In the genomic region with DNA sequence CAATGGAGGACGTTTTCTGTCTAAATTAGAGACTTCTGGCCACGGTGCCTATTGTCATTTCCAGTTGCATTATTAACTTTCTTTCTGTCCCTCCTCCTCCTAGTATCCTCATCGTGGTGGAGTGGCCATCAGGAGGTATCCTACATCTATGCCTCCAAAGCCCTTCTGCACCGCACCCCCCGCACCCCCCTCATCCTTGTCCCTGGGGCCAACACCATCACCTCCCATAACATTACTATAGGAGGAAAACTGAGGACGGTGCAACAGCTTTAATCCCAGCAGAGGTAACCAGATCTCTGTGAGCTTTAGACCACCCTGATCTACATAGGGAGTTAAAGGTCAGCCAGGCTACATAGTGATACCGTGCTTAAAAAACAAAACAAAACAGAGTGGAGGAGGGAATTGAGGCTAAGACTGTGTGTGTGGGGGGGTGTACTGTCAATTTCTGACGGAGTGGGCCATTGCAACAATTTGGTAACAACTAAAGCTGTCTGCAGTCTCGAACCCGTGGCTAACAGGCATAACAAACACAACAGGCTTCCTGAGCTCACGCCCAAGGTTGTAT, we compare ENCODE assay signal across 8 mouse cellular contexts. TPM values are rescaled to one million over a fixed set of nuclear protein-coding genes. Genes with fewer than 3 reads are reported as not detected.
DNase-seq lines count a peak whose midpoint lies in the region; ATAC-seq and TF ChIP-seq lines count a peak whose summit lies in the region.

No protein-coding gene starts in this region.

- H3K36me3 ChIP-seq in liver, embryonic 12.5 days, result peaks cover 32% of the 10 kb centered on the region

- WGBS in liver, embryonic 12.5 days (ENCODE audit: insufficient replicate concordance), result 60% methylated on average over 11 of the region's 11 CpGs

- no peak for TF ChIP-seq CTCF in gastrocnemius, adult 2 months (IDR thresholded peaks at IDR 0.05)

- peaks cover 19% of the 10 kb centered on the region for H3K4me1 ChIP-seq in liver, embryonic 12.5 days

- DNase-seq in gastrocnemius, adult 2 months, result no peak
- DNase-seq in gastrocnemius, postnatal 36 days, result no peak
- DNase-seq in thymus, postnatal 4 days, result peak; percentile 42
- no peak for DNase-seq in thymus, adult 18-20 months
- no peak for DNase-seq in right cerebral cortex, postnatal 4 days
- no peak for DNase-seq in cerebellum, adult 18-20 months
- no peak for DNase-seq in kidney, adult 8-10 months

- H3K4me3 ChIP-seq in gastrocnemius, adult 2 months, result peak overlapping the region; percentile 92
- H3K4me3 ChIP-seq in liver, embryonic 12.5 days, result peak overlapping the region; percentile 92

- H3K9ac ChIP-seq in liver, embryonic 12.5 days, result peak overlapping the region; percentile 71

- peak overlapping the region; percentile 95 for H3K27ac ChIP-seq in gastrocnemius, adult 2 months
- H3K27ac ChIP-seq in liver, embryonic 12.5 days, result peak overlapping the region; percentile 79

- peak; percentile 16; the same call in 1 of the 2 replicates for ATAC-seq in liver, embryonic 12.5 days

- peak overlapping the region; percentile 89 for H3K4me2 ChIP-seq in liver, embryonic 12.5 days

- H3K27me3 ChIP-seq in liver, embryonic 12.5 days (replicated peaks), result no peaks in the 10 kb centered on the region

- no peaks in the 10 kb centered on the region for H3K9me3 ChIP-seq in liver, embryonic 12.5 days (replicated peaks)

- intact Hi-C loops in gastrocnemius, adult 2 months (cut with DNase I), result no loop called here
- intact Hi-C loops in gastrocnemius, postnatal 36 days (cut with DNase I), result no loop called here

RNA-seq across cellular contexts. Expression of gene Cox5b, which starts 0.5 kb away (rescaled TPM):
- 1,000 to 10,000 TPM; 1,153 to 1,545 TPM for total RNA-seq in gastrocnemius, adult 2 months (2021)
- total RNA-seq in gastrocnemius, postnatal 36 days (2021), result 1,000 to 10,000 TPM; 1,244 to 1,300 TPM
- polyA plus RNA-seq in liver, embryonic 12.5 days (2016; fragmentation: Nextera tagmentation; extraction: Ambion mirVana), result 527 and 538 TPM in 2 replicates

RNA-seq across cellular contexts. Expression of gene Fam178b, which starts 7.8 kb away (rescaled TPM):
- under 1 TPM in 1 of 2 experiments, not detected in 1; 0.48 TPM for total RNA-seq in gastrocnemius, adult 2 months (2021)
- 1 to 10 TPM in 1 of 2 experiments, not detected in 1; 1.2 TPM for total RNA-seq in gastrocnemius, postnatal 36 days (2021)
- 0.20 TPM in 1 of 2 replicates, not detected in the other for polyA plus RNA-seq in liver, embryonic 12.5 days (2016; fragmentation: Nextera tagmentation; extraction: Ambion mirVana)

RNA-seq across cellular contexts. Expression of gene 4933424G06Rik, which starts 19.2 kb away (rescaled TPM):
- total RNA-seq in gastrocnemius, adult 2 months (2021), result 1 to 10 TPM in 1 of 2 experiments, under 1 TPM in 1; 0.51 to 1.5 TPM
- under 1 TPM in 1 of 2 experiments, not detected in 1; 0.49 TPM for total RNA-seq in gastrocnemius, postnatal 36 days (2021)
- polyA plus RNA-seq in liver, embryonic 12.5 days (2016; fragmentation: Nextera tagmentation; extraction: Ambion mirVana), result 0.11 TPM in 1 of 2 replicates, not detected in the other

RNA-seq across cellular contexts. Expression of gene Actr1b, which starts 23.5 kb away (rescaled TPM):
- total RNA-seq in gastrocnemius, adult 2 months (2021), result 100 to 1,000 TPM; 120 to 155 TPM
- total RNA-seq in gastrocnemius, postnatal 36 days (2021), result 100 to 1,000 TPM; 117 to 148 TPM
- 47.2 and 47.9 TPM in 2 replicates for polyA plus RNA-seq in liver, embryonic 12.5 days (2016; fragmentation: Nextera tagmentation; extraction: Ambion mirVana)
